Mouse (Mus musculus) frontal cortex, postnatal 14 days (tissue): ENCODE measurements around the gene D10Jhu81e.
"Not testable (repeated sequence)": the region's sequence is repeated elsewhere in the genome, so short reads cannot be mapped to it uniquely, and the experiment has no call there.

Source experiments
- DNase-seq, 2 experiments: peaks; one replicate each; pipeline ENCODE4 v3.0.0; 2022; ENCODE audit warnings: low spot score in 2 of 2

The D10Jhu81e gene

GRCm38 (mm10) chr10:78129423-78129822 lies 40.2 kb downstream of the D10Jhu81e start:
- DNase-seq: no peak

- DNase-seq: no peak
These were observed 40.9 kb downstream of the D10Jhu81e start for GRCm38 (mm10) chr10:78128647-78129046.

- no peak for DNase-seq
These were observed 41.7 kb downstream of the D10Jhu81e start for GRCm38 (mm10) chr10:78127931-78128330.

GRCm38 (mm10) chr10:78127046-78127870 lies 42.3 kb downstream of the D10Jhu81e start:
- DNase-seq: no peak

- DNase-seq: no peak
These were observed 43.3 kb downstream of the D10Jhu81e start for GRCm38 (mm10) chr10:78126311-78126710.

GRCm38 (mm10) chr10:78125061-78125460 lies 44.5 kb downstream of the D10Jhu81e start:
- not testable (repeated sequence) for DNase-seq

GRCm38 (mm10) chr10:78124137-78124536 lies 45.4 kb downstream of the D10Jhu81e start:
- DNase-seq: not testable (repeated sequence)

- no peak for DNase-seq
These were observed 50.2 kb downstream of the D10Jhu81e start for GRCm38 (mm10) chr10:78119422-78119821.

GRCm38 (mm10) chr10:78115153-78115552 lies 54.4 kb downstream of the D10Jhu81e start:
- no peak for DNase-seq

- no peak for DNase-seq
These were observed 55.0 kb downstream of the D10Jhu81e start for GRCm38 (mm10) chr10:78114521-78115092.
